Mouse (Mus musculus) urinary bladder, postnatal 4 days (tissue): Measurements from ENCODE around the gene Smim27.
A peak's percentile ranks its signal among the peaks of the same experiment; 100 is the strongest.
"Not testable (repeated sequence)": the region's sequence is repeated elsewhere in the genome, so short reads cannot be mapped to it uniquely, and the experiment has no call there.

Experiments used
- DNase-seq, 2 experiments: peaks; one replicate each; pipeline ENCODE4 v3.0.0; 2021 to 2022; ENCODE audit warnings: low spot score in 2 of 2

Smim27 gene

GRCm38 (mm10) chr4:40264321-40264720 lies 5.1 kb upstream of the Smim27 start:
- no peak for DNase-seq

- DNase-seq, result no peak
These were observed 1.7 kb upstream of the Smim27 start for GRCm38 (mm10) chr4:40267681-40268080.

GRCm38 (mm10) chr4:40268204-40268813 lies 1.1 kb upstream of the Smim27 start:
- DNase-seq, result peak; percentile 90 to 94

DNA sequence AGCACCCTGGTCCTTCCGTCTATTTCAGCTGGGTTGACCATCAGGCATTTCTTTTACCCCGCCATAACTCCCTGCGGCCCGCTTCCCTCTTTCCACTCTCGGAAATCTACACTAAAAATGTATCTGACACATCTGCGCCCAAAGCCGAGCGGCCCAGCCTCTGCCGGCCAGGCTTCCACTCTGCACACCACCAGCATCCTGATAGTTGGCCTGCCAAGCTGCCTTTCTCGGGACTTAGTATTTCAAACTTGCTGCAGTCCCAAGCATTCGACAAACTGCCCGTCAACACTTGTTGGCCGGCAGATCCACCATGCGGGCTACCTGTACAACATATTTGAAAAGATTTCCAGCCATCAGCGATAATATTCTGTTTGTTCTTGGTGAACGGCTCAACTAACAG lies 544 bp upstream of the Smim27 start:
- peak in 1 of 2 experiments; percentile 34 for DNase-seq

- DNase-seq, result no peak
These were observed 9.5 kb downstream of the Smim27 start for GRCm38 (mm10) chr4:40278880-40279275.

DNA sequence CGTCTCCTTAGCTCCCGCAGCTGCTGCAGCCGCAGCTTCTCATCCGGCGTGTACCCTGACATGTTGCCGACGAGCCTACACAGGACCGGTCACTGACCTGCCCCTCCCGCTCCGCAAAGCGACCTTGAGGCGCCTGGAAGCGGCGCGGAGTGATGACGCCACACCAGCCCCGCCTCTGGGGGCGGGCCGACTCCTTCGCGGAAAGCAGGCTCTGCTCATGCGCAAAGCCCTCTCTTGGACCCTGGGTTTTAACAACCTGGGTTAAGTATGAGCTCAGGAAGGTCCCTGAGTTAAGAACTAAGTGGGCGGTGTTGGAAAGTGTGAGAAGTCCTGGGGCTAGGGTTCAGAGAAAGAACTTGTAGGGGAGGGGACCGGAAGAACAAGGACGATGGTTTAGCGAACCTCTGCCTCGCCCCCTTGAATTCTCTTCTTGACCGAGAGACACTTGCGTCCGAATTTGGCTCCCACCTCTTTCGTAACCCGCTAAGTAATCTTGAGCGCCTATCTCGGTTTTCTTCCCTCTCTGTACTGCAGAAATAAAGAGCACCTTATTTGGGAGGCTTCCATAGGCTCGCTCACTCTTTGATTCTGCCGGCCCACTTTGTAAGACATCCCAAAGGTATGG lies 10.0 kb downstream of the Smim27 start, which contains the start of gene Ndufb6:
TSS of gene Ndufb6 (minus strand) at position 146 of the 625 bp plus-strand sequence.
- DNase-seq, result peak; percentile 94 to 98

DNA sequence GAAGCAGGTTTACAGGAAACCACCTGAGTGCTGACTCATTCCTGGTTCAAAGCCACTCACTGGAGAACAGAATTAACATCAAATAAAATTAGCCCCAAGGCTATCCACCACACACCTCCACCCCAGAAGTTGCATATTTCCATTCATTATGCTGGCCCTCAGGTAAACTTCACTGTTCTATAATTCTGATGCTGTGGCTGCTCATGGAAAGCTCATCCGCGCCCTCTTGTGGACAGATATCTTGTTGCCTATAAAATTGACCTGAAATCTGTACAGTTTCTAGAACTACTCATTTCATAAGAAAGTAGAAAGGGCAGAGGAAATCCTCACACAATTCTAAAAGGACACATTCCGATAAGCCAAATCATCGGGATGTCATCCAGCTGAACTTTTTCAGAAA lies 16.2 kb downstream of the Smim27 start:
- DNase-seq, result peak in 1 of 2 experiments; percentile 74

GRCm38 (mm10) chr4:40287415-40287814 lies 18.0 kb downstream of the Smim27 start:
- DNase-seq, result no peak

GRCm38 (mm10) chr4:40289046-40289445 lies 19.7 kb downstream of the Smim27 start:
- no peak for DNase-seq

- DNase-seq, result not testable (repeated sequence)
These were observed 22.1 kb downstream of the Smim27 start for GRCm38 (mm10) chr4:40291511-40291910.

DNA sequence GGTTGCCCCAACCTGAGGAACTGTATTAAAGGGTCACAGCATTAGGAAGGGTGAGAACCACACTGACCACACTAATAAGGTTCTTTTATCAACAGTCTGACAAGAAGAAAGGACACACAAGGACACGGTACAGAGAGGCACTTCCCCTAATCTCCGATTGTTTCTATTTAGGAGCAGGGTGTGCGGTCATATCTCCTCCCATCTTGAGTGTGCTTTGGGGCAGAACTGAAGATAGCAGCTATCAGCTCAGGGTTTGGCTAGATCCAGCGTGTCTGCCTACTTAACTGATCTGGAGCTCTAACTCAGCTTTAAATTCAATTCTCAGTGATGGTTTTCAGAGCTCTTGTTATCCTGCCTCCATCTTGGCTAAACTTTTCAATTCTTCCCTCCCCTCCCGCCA lies 29.8 kb downstream of the Smim27 start:
- no peak for DNase-seq

GRCm38 (mm10) chr4:40301076-40301789 lies 31.9 kb downstream of the Smim27 start:
- peak; percentile 49 to 67 for DNase-seq

- DNase-seq, result no peak
These were observed 33.2 kb downstream of the Smim27 start for GRCm38 (mm10) chr4:40302445-40303125.

DNA sequence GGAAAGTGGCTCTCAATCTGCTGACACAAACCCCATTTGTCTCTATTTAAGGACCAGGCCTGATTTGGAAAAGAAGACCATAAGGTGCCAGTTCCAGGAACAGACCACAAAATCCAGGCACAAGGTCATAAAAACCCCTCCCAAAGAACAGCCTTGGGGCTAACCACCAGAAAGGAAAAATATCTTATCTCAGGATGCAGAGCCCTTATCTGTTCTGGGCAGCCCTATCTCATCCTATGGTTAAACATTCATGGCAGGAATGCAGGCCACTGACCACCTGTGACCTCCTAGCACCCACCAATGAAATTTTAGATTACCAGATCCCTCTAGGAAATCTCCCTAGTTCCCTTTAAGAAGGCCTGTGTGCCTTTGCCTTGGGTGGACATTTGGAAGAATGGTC lies 40.3 kb downstream of the Smim27 start:
- no peak for DNase-seq

DNA sequence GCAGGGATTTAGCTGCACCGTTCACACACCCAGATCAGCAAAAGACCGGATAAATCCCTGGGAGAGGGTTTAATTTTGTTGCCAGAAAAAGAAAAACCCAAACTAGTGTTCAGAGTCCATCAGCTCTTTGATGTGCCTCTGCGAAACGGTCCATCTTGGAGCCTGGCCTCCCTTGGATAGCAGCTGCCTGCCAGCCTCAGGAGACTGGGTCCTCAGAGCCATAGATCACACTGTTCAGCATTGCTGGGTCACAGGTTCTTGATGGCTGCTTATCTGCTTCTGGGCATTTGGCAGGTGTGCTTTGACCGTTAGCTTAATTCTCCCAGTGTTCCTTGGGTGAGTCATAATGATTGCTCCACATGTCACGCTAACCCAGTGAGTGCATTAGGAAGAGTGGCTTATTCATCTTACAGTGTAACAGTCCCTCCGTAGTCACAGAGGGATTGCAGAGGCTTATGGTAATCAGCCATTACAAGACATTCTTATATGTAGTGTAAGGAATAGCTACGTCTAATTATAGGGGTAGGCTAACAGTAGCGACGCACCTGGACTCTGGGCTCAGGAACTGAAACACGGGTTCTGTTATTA lies 41.5 kb downstream of the Smim27 start:
- no peak for DNase-seq

DNA sequence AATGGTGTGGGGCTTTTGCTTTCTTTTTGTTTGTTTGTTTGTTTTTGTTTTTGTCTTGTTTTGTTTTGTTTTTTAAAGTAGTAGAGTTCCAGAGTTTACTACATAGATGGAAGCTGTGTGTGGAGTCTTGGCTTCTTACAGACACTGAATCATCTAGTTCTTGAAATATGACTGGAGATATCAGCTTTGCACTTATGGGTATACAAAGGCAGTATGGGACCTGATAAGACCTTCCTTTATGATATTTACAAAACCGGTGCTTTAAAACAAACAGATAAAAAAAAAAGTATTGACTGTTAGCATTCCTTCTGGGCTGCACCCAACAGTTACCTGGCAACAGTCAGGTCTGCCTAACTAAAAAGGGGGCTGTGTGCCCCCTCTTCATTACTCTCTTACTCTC lies 42.8 kb downstream of the Smim27 start:
- DNase-seq, result no peak

DNA sequence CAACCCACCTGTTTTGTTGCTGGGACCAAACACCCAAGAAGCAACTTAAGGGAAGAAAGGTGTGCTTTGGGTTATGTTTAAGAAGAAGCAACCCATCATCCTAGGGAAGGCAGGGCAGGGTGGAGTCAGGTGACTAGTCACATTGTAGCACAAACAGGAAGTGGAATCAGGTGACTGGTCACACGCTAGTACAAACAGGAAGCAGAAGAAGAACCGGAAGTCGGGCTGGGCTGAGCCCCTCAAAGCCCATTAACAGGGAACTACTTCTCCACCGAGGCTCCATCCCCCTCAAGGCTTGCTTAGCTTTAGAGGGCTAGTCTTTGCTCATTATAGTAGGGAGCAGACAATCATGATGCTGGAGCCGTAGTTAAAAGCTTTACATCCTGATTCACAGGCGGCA lies 43.6 kb downstream of the Smim27 start:
- DNase-seq, result no peak

DNA sequence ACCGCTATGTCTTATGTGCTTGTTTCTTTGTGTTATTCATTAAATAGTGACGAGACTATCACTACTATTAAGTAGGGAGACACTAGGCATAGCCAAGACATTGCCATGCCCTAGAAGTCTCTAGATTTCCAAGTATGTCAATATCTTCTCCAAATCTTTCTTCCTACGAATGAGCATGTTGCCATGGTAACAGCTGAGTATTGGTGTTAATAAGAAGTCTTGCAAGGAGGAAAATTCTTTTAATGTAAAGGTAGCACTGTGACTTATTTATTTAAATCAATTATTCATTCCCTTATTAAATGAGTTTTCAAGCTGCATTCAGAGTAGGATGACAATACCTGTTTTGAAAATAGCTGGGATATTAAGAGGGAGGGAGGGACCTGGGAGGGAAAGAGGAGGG lies 48.0 kb downstream of the Smim27 start:
- no peak for DNase-seq
